Mouse (Mus musculus) embryonic facial prominence, embryonic 13.5 days (tissue): ENCODE data around the gene Pbx1. TPM values are rescaled to one million over a fixed set of nuclear protein-coding genes. Genes with fewer than 3 reads are reported as not detected.

Experiments used
- ATAC-seq: fragments of 200-750 bp; cut with Nextera tagmentation; 2 replicates; pipeline ENCODE4 v1.8.0; 2017; ENCODE audit warnings: low read depth; ENCODE audit not compliant: insufficient number of reproducible peaks, insufficient read depth, low FRiP score, low TSS enrichment
- H3K27ac ChIP-seq: fragments of 300-500 bp; sonication (generic); 2 replicates; pipeline ENCODE4 v1.5.1; 2015; ENCODE audit warnings: moderate library complexity, mild to moderate bottlenecking, inconsistent platforms
- H3K27me3 ChIP-seq: fragments of 300-500 bp; sonication (generic); 2 replicates; pipeline ENCODE4 v1.6.1; 2015; ENCODE audit warnings: mild to moderate bottlenecking, inconsistent platforms
- H3K36me3 ChIP-seq: fragments of 300-500 bp; sonication (generic); 2 replicates; pipeline ENCODE4 v1.6.1; 2015; ENCODE audit warnings: mild to moderate bottlenecking, inconsistent platforms
- H3K4me1 ChIP-seq: fragments of 300-500 bp; sonication (generic); 2 replicates; pipeline ENCODE4 v1.6.1; 2015; ENCODE audit warnings: inconsistent platforms
- H3K4me2 ChIP-seq: fragments of 300-500 bp; sonication (generic); 2 replicates; pipeline ENCODE4 v1.6.1; 2015; ENCODE audit warnings: moderate library complexity, mild to moderate bottlenecking, inconsistent platforms
- H3K4me3 ChIP-seq: fragments of 300-500 bp; sonication (generic); 2 replicates; pipeline ENCODE4 v1.5.1; 2015; ENCODE audit warnings: mild to moderate bottlenecking, inconsistent platforms
- H3K9ac ChIP-seq: fragments of 300-500 bp; sonication (generic); 2 replicates; pipeline ENCODE4 v1.6.1; 2015; ENCODE audit warnings: mild to moderate bottlenecking, inconsistent platforms
- H3K9me3 ChIP-seq: fragments of 300-500 bp; sonication (generic); 2 replicates; pipeline ENCODE4 v1.6.1; 2016; ENCODE audit warnings: inconsistent platforms
- WGBS: fragments of 180-500 bp; shearing (Covaris S2); methylation state at CpG from one replicate; pipeline ENCODE4 v1.1.7; 2015; ENCODE audit warnings: mixed read lengths; 5-methylcytosine and 5-hydroxymethylcytosine counted together
- polyA plus RNA-seq: library from polyadenylated mRNA; unstranded; fragments of >200 nt; fragmentation: Nextera tagmentation; extraction: Ambion mirVana; gene quantifications from 2 replicates; pipeline ENCODE4 v1.2.1, GENCODE M21; 2015

The Pbx1 gene
- polyA plus RNA-seq, 1 experiment from 2014 or later = 47.7 TPM

- Histone ChIP-seq H3K9me3 (no peaks in the 10 kb centered on the region), H3K4me1 (no peaks in the 10 kb centered on the region; the same call in 1 of the 2 replicates), H3K4me2 (no peak overlapping the region), H3K4me3 (no peak overlapping the region), H3K27me3 (no peaks in the 10 kb centered on the region), H3K27ac (no peak overlapping the region), H3K36me3 (no peaks in the 10 kb centered on the region), H3K9ac (no peak overlapping the region)
- ATAC-seq = no peak
- WGBS = 92% methylated on average over 3 of the region's 3 CpGs
Observed at GRCm38 (mm10) chr1:168433671-168434070, 1.6 kb upstream of the Pbx1 start.

GRCm38 (mm10) chr1:168432281-168432725 lies 233 bp upstream of the Pbx1 start:
- ATAC-seq = peak; percentile 99
- H3K4me3 ChIP-seq = peak overlapping the region; percentile 64
- peak overlapping the region; percentile 59 for H3K4me2 ChIP-seq
- H3K9me3 ChIP-seq = no peaks in the 10 kb centered on the region
- peak overlapping the region; percentile 82 for H3K27ac ChIP-seq
- H3K4me1 ChIP-seq = peaks cover 13% of the 10 kb centered on the region
- H3K36me3 ChIP-seq = no peaks in the 10 kb centered on the region
- WGBS = under 1% methylated on average over 22 of the region's 22 CpGs
- no peaks in the 10 kb centered on the region for H3K27me3 ChIP-seq
- peak overlapping the region; percentile 68 for H3K9ac ChIP-seq

GRCm38 (mm10) chr1:168431711-168432231 lies 299 bp downstream of the Pbx1 start:
- H3K9ac ChIP-seq = peak overlapping the region; percentile 94
- H3K4me2 ChIP-seq = peak overlapping the region; percentile 65
- no peaks in the 10 kb centered on the region for H3K9me3 ChIP-seq
- no peaks in the 10 kb centered on the region for H3K36me3 ChIP-seq
- no peaks in the 10 kb centered on the region for H3K27me3 ChIP-seq
- peak; percentile 93 for ATAC-seq
- peak overlapping the region; percentile 64 for H3K4me3 ChIP-seq
- H3K27ac ChIP-seq = peak overlapping the region; percentile 99
- peaks cover 18% of the 10 kb centered on the region for H3K4me1 ChIP-seq
- WGBS = 2% methylated on average over 13 of the region's 14 CpGs

GRCm38 (mm10) chr1:168430868-168431710 lies 981 bp downstream of the Pbx1 start:
- peaks cover 25% of the 10 kb centered on the region for H3K4me1 ChIP-seq
- peak overlapping the region; percentile 65 for H3K4me2 ChIP-seq
- H3K9ac ChIP-seq = peak overlapping the region; percentile 94
- ATAC-seq = no peak
- WGBS = under 1% methylated on average over 37 of the region's 37 CpGs
- H3K27me3 ChIP-seq = no peaks in the 10 kb centered on the region
- peak overlapping the region; percentile 99 for H3K27ac ChIP-seq
- H3K36me3 ChIP-seq = no peaks in the 10 kb centered on the region
- peak overlapping the region; percentile 64 for H3K4me3 ChIP-seq
- H3K9me3 ChIP-seq = no peaks in the 10 kb centered on the region

- under 1% methylated on average over 5 of the region's 5 CpGs for WGBS
- Histone ChIP-seq H3K27ac (peak overlapping the region; percentile 99), H3K9ac (peak overlapping the region; percentile 94), H3K27me3 (no peaks in the 10 kb centered on the region), H3K36me3 (no peaks in the 10 kb centered on the region), H3K4me3 (peak overlapping the region; percentile 64), H3K9me3 (no peaks in the 10 kb centered on the region), H3K4me1 (peaks cover 35% of the 10 kb centered on the region), H3K4me2 (peak overlapping the region; percentile 65)
- ATAC-seq = no peak
Observed at GRCm38 (mm10) chr1:168429856-168430644, 2.0 kb downstream of the Pbx1 start.

- H3K9me3 ChIP-seq = no peaks in the 10 kb centered on the region
- peak overlapping the region; percentile 65 for H3K4me2 ChIP-seq
- peak overlapping the region; percentile 94 for H3K9ac ChIP-seq
- H3K4me3 ChIP-seq = peak overlapping the region; percentile 64
- no peak for ATAC-seq
- H3K27ac ChIP-seq = peak overlapping the region; percentile 99
- H3K36me3 ChIP-seq = no peaks in the 10 kb centered on the region
- H3K4me1 ChIP-seq = peaks cover 40% of the 10 kb centered on the region
- under 1% methylated on average over 5 of the region's 5 CpGs for WGBS
- H3K27me3 ChIP-seq = no peaks in the 10 kb centered on the region
Observed at GRCm38 (mm10) chr1:168429406-168429805, 2.7 kb downstream of the Pbx1 start.

GRCm38 (mm10) chr1:168428255-168428654 lies 3.8 kb downstream of the Pbx1 start:
- Histone ChIP-seq H3K4me2 (peak overlapping the region; percentile 65), H3K4me1 (peaks cover 51% of the 10 kb centered on the region), H3K27ac (peak overlapping the region; percentile 7; the same call in 1 of the 2 replicates), H3K9ac (peak overlapping the region; percentile 55), H3K36me3 (no peaks in the 10 kb centered on the region), H3K9me3 (no peaks in the 10 kb centered on the region), H3K27me3 (no peaks in the 10 kb centered on the region), H3K4me3 (peak overlapping the region; percentile 64)
- ATAC-seq = no peak
- 12% methylated on average over 6 of the region's 6 CpGs for WGBS

- Histone ChIP-seq H3K36me3 (peaks cover 1% of the 10 kb centered on the region; the same call in 1 of the 2 replicates), H3K9me3 (no peaks in the 10 kb centered on the region), H3K27ac (peak overlapping the region; percentile 48; the same call in 1 of the 2 replicates), H3K27me3 (no peaks in the 10 kb centered on the region), H3K4me2 (peak overlapping the region; percentile 65), H3K4me1 (peaks cover 55% of the 10 kb centered on the region), H3K9ac (peak overlapping the region; percentile 55), H3K4me3 (peak overlapping the region; percentile 64)
- WGBS = 12% methylated on average over 4 of the region's 4 CpGs
- ATAC-seq = no peak
Observed at GRCm38 (mm10) chr1:168427596-168427995, 4.5 kb downstream of the Pbx1 start.

GRCm38 (mm10) chr1:168426900-168427299 lies 5.2 kb downstream of the Pbx1 start:
- Histone ChIP-seq H3K4me1 (peaks cover 55% of the 10 kb centered on the region), H3K36me3 (peaks cover 8% of the 10 kb centered on the region; the same call in 1 of the 2 replicates), H3K9me3 (no peaks in the 10 kb centered on the region), H3K9ac (peak overlapping the region; percentile 55), H3K4me2 (peak overlapping the region; percentile 65), H3K27me3 (no peaks in the 10 kb centered on the region), H3K27ac (no peak overlapping the region), H3K4me3 (peak overlapping the region; percentile 64)
- ATAC-seq = no peak
- WGBS = 50% methylated on average over 9 of the region's 9 CpGs

- H3K4me3 ChIP-seq = peak overlapping the region; percentile 64
- H3K36me3 ChIP-seq = peaks cover 11% of the 10 kb centered on the region; the same call in 1 of the 2 replicates
- ATAC-seq = no peak
- peak overlapping the region; percentile 65 for H3K4me2 ChIP-seq
- H3K9me3 ChIP-seq = no peaks in the 10 kb centered on the region
- H3K9ac ChIP-seq = peak overlapping the region; percentile 55; the same call in 1 of the 2 replicates
- 45% methylated on average over 7 of the region's 7 CpGs for WGBS
- H3K4me1 ChIP-seq = peaks cover 58% of the 10 kb centered on the region
- no peak overlapping the region for H3K27ac ChIP-seq
- no peaks in the 10 kb centered on the region for H3K27me3 ChIP-seq
Observed at GRCm38 (mm10) chr1:168426281-168426680, 5.8 kb downstream of the Pbx1 start.

GRCm38 (mm10) chr1:168425017-168425705 lies 6.9 kb downstream of the Pbx1 start:
- H3K4me3 ChIP-seq = peak overlapping the region; percentile 6; the same call in 1 of the 2 replicates
- peaks cover 69% of the 10 kb centered on the region for H3K4me1 ChIP-seq
- peak overlapping the region; percentile 65 for H3K4me2 ChIP-seq
- 21% methylated on average over 5 of the region's 5 CpGs for WGBS
- no peak overlapping the region for H3K9ac ChIP-seq
- no peak overlapping the region for H3K27ac ChIP-seq
- peaks cover 20% of the 10 kb centered on the region for H3K36me3 ChIP-seq
- no peaks in the 10 kb centered on the region for H3K27me3 ChIP-seq
- no peaks in the 10 kb centered on the region for H3K9me3 ChIP-seq
- no peak for ATAC-seq
